Mouse (Mus musculus) gonadal fat pad, adult 2 months (tissue): ENCODE data around the gene Tet1. TPM values are rescaled to one million over a fixed set of nuclear protein-coding genes. Genes with fewer than 3 reads are reported as not detected.

Experiments used
- DNase-seq: peaks from one replicate; pipeline ENCODE4 v3.0.0-alpha.2; 2012; ENCODE audit warnings: low read depth
- polyA plus RNA-seq: library from polyadenylated mRNA; depleted of rRNA; stranded (reverse); fragments of >200 nt; gene quantifications from 2 replicates; pipeline ENCODE4 v1.2.3, GENCODE M21; 2012

The Tet1 gene
- polyA plus RNA-seq, 1 experiment, result 1.3 TPM

DNA sequence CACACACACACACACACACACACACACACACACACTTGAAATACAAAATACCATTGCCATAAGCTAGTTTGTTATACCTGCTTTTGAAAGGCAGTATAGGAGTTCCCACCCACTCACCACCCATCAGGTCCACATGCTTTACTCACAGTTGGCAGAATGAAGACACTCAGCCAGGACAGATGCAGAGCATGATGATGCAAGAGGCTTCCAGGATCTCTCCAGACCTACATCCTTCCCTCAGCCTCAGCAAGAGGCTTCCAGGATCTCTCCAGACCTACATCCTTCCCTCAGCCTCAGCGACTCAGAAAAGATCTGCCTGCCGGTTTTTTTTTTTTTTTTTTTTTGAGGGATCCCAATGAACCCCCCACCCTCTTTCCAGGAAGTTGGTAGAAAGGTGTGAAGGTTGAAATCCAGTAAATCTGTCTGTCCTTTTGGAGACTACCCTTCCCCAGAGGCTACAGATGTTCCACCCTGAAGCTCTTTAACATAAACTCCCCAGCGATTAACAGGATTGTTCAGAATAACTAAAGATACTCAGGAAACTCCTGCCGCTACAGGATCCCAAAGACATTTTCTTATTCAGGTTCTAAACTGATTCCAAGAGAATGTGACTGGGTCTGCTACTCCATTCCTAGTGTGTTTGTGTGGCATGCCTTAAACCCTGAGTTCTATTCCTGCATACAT, 16.1 kb downstream of the Tet1 start:
- no peak for DNase-seq

GRCm38 (mm10) chr10:62891025-62891424, 17.8 kb downstream of the Tet1 start:
- no peak for DNase-seq

DNA sequence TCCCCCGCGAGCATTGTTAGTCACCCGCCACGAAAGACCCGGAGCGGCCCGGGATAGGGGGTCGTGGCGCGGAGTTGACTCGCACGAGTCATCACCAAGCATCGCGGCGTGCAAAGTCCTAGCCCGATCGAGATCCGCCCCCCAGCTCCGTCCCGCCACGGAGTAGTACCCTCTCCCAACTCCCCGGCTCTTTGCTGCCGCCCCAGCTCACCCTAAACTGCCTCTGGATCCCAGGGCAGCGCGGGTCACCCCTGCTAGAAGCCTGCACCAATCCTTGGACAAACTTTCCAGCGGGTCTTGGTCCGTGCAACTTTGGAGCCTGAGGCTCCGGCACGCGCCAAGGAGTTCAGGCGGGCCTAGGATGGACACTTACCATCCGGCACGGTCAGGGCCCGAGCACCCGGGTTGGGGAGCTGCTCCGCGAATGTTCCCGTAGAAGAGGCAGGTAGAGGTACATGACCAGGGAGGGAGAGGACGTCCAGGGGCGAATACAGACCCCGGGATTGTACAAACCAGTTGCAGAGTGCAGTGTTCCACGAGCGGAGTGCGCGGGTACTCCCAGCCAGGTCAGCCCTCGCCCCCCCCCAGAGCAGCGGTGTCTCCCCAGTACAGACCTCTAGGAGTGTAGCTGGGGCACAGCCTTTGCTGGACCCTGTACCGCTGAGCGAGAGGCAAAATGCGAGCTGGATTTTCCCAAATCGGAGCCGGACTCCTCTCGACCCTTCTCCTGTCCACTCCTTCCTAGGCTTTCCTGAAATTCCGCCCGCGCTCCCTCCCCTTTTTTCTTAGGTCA, 21.8 kb downstream of the Tet1 start:
- DNase-seq, result no peak

DNA sequence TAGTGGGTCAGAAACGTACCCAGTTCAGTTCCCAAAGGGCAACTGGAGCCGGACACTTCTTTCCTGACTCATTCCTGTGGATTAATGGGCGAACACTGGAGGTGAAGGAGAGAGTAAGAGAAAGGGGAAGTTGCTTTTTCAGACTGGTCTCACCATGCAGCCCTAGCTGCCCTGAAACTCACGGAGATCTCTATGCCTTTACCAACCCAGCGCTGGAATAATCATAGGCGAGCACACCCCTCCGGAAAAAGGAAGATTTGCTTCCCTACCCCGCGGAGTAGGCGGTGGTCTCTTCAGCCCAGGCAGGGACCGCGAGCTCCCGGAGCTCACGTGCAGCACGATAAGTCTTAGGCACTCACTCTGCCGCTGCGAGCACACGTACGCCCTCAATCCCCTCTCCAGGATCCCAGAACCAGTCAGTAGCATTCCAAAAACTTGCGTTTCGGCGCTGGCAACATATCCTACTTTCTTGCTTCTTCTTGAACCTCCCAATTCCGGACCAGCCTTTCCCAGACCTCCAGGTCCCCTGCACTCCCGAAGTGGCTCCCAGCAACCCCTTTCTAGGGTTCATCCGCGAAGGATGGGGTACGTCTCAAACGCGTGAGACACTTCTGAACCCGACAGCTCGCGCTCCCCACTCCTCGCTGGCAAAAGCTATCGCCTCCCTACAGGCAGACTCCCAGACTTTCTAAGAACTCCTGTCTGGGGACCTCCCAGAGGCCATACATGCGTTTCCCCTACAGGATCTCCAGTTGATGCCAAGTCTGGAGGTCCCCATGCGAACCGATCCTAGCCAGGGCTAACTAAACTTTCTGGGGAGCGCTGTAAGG, 22.6 kb downstream of the Tet1 start:
- DNase-seq, result no peak

GRCm38 (mm10) chr10:62885460-62885859, 23.3 kb downstream of the Tet1 start:
- no peak for DNase-seq

DNA sequence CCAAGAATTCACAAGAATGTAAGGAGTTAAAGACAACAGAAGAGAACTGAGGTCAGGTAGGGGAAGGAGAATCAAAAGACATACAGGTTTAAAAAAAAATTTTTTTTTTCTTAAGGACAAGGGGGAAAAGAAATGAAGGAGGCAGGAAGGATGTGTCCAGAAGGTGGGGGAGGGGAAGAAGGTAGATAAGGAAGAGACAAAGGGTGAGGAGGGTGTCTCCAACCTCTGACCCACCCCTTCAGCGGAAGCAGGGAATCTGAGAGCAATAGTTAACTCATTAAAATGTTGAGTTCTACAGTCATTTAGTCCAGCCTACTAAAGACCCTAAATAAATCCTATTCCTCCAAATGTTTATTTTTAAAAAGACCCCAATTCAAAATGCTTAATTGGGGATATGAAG, 24.3 kb downstream of the Tet1 start:
- DNase-seq, result no peak

DNA sequence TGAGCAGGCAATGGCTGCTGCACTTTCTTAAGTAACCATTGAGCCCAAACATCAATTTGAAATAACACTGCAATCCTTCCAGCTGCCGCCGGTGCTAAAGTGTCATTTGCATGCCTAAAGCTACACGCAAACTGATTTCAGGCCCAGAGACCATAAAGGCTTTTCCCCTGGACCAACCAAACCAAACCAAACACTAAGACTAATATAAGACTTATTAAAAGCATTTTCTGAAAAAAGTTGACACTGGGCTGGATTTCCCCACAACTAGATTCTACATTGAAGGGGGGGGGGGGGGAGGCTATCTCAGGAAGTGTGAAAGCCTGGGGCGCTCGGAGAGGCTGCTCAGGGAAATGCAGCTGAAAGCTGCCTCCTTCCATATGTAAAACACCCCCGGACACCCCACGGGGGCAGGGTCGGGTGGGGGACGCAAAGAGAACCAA, 24.8 kb downstream of the Tet1 start:
- no peak for DNase-seq

DNA sequence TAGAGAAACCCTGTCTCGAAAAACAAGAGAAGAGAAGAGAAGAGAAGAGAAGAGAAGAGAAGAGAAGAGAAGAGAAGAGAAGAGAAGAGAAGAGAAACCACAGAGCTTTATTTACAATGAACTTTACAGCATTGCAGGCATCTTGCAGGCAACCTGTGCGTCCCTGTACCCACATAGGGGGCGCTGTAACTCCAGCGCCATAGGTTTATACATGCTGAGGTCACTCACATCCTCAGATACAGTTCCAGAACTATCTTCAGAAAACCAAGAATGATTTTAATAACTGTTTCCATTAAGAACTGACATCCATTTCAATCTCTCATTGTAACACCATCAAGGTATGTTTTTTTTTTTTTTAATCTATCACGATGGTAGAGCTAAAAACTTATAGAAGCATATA, 27.6 kb downstream of the Tet1 start:
- no peak for DNase-seq

DNA sequence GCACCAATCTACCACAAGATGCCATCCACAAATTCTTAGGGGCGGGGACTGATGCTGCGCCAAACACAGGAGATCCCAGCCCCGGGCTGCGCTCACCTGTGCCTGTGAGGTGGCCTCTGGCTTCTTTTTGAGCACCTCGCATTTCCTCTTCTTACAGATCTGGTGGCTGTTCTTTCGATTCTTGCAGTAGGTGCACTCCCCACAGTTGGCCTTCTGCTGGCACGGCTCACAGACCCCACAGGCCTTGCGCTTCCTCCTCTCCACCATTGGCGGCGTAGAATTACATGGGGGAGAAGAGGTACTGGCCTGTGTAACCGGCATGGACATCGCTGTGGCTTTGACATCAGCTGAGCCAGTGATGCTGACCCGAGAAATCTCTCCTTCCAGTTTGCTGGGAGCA, 30.7 kb downstream of the Tet1 start:
- no peak for DNase-seq

GRCm38 (mm10) chr10:62875565-62875964, 33.2 kb downstream of the Tet1 start:
- DNase-seq, result no peak

DNA sequence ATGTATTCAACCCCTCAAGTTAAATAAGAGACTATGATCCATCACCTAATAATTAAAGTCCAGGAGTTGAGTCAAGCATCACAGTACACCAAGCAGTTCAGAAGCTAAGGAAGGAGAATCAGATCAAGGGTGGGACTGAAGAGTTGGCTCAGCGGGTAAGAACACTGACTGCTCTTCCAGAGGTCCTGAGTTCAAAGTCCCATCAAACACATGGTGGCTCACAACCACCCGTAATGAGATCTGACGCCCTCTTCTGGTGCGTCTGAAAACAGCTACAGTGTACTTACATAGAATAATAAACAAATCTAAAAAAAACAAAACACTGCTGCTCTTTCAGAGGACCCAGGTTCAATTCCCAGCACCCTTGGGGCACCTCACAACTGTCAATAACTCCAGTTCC, 34.0 kb downstream of the Tet1 start:
- DNase-seq, result no peak

DNA sequence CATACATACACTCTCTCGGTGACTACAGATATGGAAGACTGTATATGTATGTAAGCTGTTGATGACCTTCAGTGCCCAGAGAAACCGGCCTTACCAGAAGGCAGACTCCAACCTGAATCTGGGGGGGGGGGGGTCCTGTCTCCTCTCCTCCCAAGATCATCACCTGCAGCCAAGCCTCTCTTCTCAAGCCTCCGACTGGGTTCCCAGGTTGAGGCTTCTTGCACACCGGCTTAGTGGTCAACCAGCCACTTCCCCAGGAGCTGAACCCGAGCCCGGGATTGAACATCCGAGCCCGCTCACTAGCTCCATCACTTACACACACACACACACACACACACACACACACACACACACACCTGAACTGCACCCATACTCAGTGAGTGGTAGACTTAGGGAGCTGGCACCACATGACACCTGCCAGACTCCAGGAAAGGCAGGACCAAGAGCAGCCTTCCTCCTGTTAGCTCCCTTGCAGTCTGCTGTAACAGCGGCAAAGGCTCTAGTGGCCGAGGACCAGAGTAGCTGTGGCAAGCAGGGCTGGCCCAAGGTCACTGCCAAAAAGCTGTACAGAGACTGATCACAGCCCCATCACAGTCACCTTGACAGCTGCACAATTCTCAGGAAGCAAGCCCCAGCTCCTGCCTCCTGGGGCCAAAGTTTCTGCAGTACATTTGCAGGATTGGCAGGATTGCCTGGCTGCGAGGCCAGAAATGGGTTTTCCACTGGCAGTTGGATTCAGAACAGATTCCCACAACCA, 42.6 kb downstream of the Tet1 start:
- no peak for DNase-seq

GRCm38 (mm10) chr10:62865167-62866034, 43.4 kb downstream of the Tet1 start:
- DNase-seq, result no peak

DNA sequence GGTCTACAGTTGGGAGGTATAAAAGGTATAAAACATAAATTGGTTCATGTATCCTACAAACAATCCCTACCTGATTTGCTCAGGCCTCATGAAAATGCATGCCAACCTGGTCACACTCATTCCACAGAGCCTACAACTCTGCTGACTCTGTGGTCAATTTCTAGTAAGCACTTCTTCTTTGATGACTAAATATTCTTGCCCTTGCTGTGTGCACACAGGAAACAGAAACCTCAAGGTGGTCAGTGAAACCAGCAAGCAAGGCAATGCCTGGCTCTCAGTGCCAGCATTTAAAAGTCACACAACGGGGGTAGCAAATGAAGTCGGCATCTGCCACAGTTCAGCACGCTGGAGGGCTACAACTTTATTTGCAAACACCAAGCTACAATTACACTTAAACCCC, 45.2 kb downstream of the Tet1 start:
- DNase-seq, result no peak

- DNase-seq, result no peak
These were observed 46.4 kb downstream of the Tet1 start for GRCm38 (mm10) chr10:62862435-62862834.

GRCm38 (mm10) chr10:62858967-62859366, 49.8 kb downstream of the Tet1 start:
- no peak for DNase-seq

DNA sequence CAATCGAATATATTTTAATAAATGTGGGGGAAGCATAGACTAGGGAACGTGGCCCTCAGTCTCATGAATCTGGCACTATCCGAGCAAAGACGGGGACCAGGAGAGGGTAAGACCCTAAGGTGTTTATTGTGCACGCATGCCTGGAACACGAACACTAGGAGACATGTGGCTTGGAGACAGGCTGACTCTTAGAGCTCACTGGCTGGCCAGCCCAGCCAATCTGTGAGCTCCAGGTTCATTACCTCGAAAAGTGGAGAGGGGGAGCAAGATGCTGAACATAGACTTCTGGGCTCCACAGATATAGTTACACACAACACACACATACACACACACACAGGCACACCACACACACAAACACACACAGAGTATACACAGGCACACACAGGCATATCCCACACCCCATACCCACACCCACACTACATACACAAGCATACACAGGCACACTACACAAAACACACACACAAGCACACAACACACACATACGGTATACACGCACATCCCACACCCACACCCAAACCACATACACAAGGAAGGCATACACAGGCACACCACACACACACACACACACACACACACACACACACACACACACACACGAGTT, 52.0 kb downstream of the Tet1 start:
- no peak for DNase-seq

DNA sequence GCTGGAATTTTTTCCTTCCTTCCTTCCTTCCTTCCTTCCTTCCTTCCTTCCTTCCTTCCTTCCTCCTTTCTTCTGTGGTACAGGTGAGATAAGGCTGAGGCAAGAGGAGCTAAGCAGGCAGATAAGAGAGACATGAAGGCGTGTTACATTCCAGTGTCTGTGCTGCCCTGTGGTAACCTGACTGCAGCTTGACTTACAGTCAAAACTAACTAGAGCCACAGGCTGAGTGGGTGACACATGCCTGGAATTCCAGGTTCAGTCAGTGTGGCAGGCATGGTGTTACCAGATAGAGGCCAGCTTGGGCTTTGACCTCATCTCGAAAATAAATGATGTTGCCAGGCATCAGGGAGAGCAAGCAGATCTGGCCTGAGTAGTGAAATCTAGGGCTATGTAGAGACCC, 53.8 kb downstream of the Tet1 start:
- no peak for DNase-seq

DNA sequence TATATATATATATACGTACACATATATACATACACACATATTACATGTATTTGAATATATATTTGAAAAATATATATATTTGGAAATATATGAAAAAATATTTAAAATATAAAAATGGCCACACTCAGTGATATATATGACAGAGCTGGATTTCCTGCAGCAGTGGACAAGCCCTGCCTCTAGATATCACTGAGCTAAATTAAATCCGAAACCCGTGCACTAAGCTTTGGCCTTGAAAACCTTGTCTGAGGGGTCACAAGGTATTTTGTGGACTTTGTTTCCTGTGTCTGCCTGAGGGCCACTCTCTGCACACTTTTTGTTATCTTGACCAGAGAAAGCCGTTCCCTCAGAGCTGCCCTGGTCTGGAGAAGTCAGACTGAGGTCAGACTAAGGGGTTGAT, 54.2 kb downstream of the Tet1 start:
- DNase-seq, result no peak

DNA sequence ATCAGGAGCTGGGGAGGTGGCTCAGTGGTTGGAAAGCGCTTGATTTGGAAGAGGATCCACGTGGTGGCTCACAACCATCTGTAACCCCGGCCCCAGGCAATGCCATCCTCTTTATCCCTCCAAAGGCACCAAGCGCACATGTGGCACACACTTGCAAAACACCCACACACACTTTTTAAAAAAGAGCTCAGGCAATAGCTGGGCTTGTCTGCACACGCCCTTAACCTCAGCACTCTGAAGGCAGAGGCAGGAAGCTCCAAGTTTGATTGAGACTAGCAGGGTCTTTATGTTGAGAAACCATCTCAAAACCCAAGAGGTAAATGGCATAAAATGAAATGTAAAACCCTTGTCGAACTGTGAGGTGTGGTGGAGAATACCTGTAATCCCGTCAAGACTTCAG, 57.2 kb downstream of the Tet1 start:
- no peak for DNase-seq
